Mouse (Mus musculus) liver, postnatal 0 days (tissue): ENCODE results near the gene Slc38a3. TPM values are rescaled to one million over a fixed set of nuclear protein-coding genes. Genes with fewer than 3 reads are reported as not detected.
A peak's percentile ranks its signal among the peaks of the same experiment; 100 is the strongest.

ENCODE experiments used
- ATAC-seq: fragments of 200-750 bp; cut with Nextera tagmentation; 2 replicates; pipeline ENCODE4 v1.8.0; 2017; ENCODE audit warnings: mild to moderate bottlenecking, moderate library complexity
- DNase-seq: peaks from one replicate; pipeline ENCODE4 v3.0.0-alpha.2; 2016
- H3K27ac ChIP-seq: fragments of 300-500 bp; sonication (generic); 2 replicates; pipeline ENCODE4 v1.5.1; 2014; ENCODE audit warnings: antibody characterized with exemption, moderate library complexity, mild to moderate bottlenecking, low read depth
- H3K27me3 ChIP-seq: fragments of 300-500 bp; sonication (generic); 2 replicates; pipeline ENCODE4 v1.6.1; 2014; ENCODE audit warnings: low read length, control low read depth, mixed read lengths; ENCODE audit not compliant: insufficient read depth
- H3K36me3 ChIP-seq: fragments of 300-500 bp; sonication (generic); replicated peaks from 2 replicates; pipeline ENCODE4 v1.6.1; 2014; ENCODE audit warnings: mild to moderate bottlenecking, control low read depth, low read length, moderate library complexity, mixed read lengths; ENCODE audit not compliant: insufficient read depth
- H3K4me1 ChIP-seq: fragments of 300-500 bp; sonication (generic); 2 replicates; pipeline ENCODE4 v1.6.1; 2014; ENCODE audit warnings: antibody characterized with exemption, mild to moderate bottlenecking, control low read depth; ENCODE audit not compliant: insufficient read depth
- H3K4me2 ChIP-seq: fragments of 300-500 bp; sonication (generic); 2 replicates; pipeline ENCODE4 v1.6.1; 2014; ENCODE audit warnings: low read depth, mild to moderate bottlenecking, low read length, moderate library complexity, mixed read lengths
- H3K4me3 ChIP-seq: fragments of 300-500 bp; sonication (generic); 2 replicates; pipeline ENCODE4 v1.5.1; 2014; ENCODE audit warnings: low read depth, low read length
- H3K9ac ChIP-seq: fragments of 300-500 bp; sonication (generic); replicated peaks from 2 replicates; pipeline ENCODE4 v1.6.1; 2014; ENCODE audit warnings: mild to moderate bottlenecking, moderate library complexity
- H3K9me3 ChIP-seq: fragments of 300-500 bp; sonication (generic); 2 replicates; pipeline ENCODE4 v1.6.1; 2016; ENCODE audit warnings: mild to moderate bottlenecking, control low read depth, low read length, mixed read lengths
- CTCF ChIP-seq: sonication (generic); IDR thresholded peaks from 2 replicates; pipeline ENCODE4 v1.5.1; 2016; ENCODE audit warnings: antibody characterized with exemption, low read depth
- EP300 ChIP-seq: IDR thresholded peaks from 2 replicates; pipeline ENCODE4 v1.6.1; 2016; ENCODE audit warnings: antibody characterized with exemption, low read depth, mild to moderate bottlenecking
- WGBS: fragments of 180-500 bp; shearing (Covaris S2); extraction: QIAGEN DNeasy Blood & Tissue Kit; methylation state at CpG from one replicate; pipeline ENCODE4 v1.1.7; 2014; ENCODE audit not compliant: insufficient replicate concordance; 5-methylcytosine and 5-hydroxymethylcytosine counted together
- polyA plus RNA-seq: library from polyadenylated mRNA; unstranded; fragments of >200 nt; fragmentation: Nextera tagmentation; extraction: Ambion mirVana; gene quantifications from 2 replicates; pipeline ENCODE4 v1.2.1, GENCODE M21; 2015

Gene Slc38a3
- polyA plus RNA-seq, 1 experiment from 2014 or later: 147 TPM

- DNase-seq: peak; percentile 52
Measured at GRCm38 (mm10) chr9:107608741-107609432, 60.4 kb downstream of the Slc38a3 start, which contains the start of gene Sema3b. Gene Sema3b, minus strand, starts transcription at chr9:107609229.

GRCm38 (mm10) chr9:107607653-107608245 is 61.6 kb downstream of the Slc38a3 start:
- peak overlapping the region; percentile 5 for H3K4me2 ChIP-seq
- no peak for DNase-seq

More at GRCm38 (mm10) chr9:107608741-107609432, 60.4 kb downstream of the Slc38a3 start, which contains the start of gene Sema3b:
- Histone ChIP-seq H3K4me1 (peaks cover 37% of the 10 kb centered on the region), H3K9ac (no peak within 1 kb of the TSS), H3K27me3 (no peaks in the 10 kb centered on the region), H3K36me3 (peaks cover 2% of the 10 kb centered on the region; the same call in 1 of the 2 replicates), H3K9me3 (no peaks in the 10 kb centered on the region), H3K4me3 (no peak within 1 kb of the TSS), H3K27ac (peak within 1 kb of the TSS; percentile 6; the same call in 1 of the 2 replicates), H3K4me2 (no peak within 1 kb of the TSS; the same call in 1 of the 2 replicates)
- WGBS: 56% methylated on average over 12 of the region's 12 CpGs
- no peak for ATAC-seq
- TF ChIP-seq EP300 (no peak), CTCF (no peak)

GRCm38 (mm10) chr9:107607036-107607435 is 62.3 kb downstream of the Slc38a3 start:
- Histone ChIP-seq H3K4me1 (peaks cover 31% of the 10 kb centered on the region), H3K9ac (no peak overlapping the region), H3K27ac (no peak overlapping the region), H3K4me3 (peak overlapping the region; percentile 10; the same call in 1 of the 2 replicates), H3K4me2 (peak overlapping the region; percentile 51), H3K27me3 (no peaks in the 10 kb centered on the region), H3K36me3 (no peaks in the 10 kb centered on the region), H3K9me3 (no peaks in the 10 kb centered on the region)
- no peak for DNase-seq
- 80% methylated on average over 2 of the region's 2 CpGs for WGBS
- TF ChIP-seq CTCF (no peak), EP300 (no peak)
- ATAC-seq: no peak

More at GRCm38 (mm10) chr9:107607653-107608245, 61.6 kb downstream of the Slc38a3 start:
- peaks cover 30% of the 10 kb centered on the region for H3K4me1 ChIP-seq
- H3K36me3 ChIP-seq: no peaks in the 10 kb centered on the region
- no peak overlapping the region for H3K4me3 ChIP-seq
- H3K9ac ChIP-seq: no peak overlapping the region; the same call in 1 of the 2 replicates
- 45% methylated on average over 9 of the region's 9 CpGs for WGBS
- TF ChIP-seq CTCF: no peak
- TF ChIP-seq EP300: no peak
- H3K27me3 ChIP-seq: no peaks in the 10 kb centered on the region
- no peak for ATAC-seq
- H3K27ac ChIP-seq: peak overlapping the region; percentile 6; the same call in 1 of the 2 replicates
- no peaks in the 10 kb centered on the region for H3K9me3 ChIP-seq

GRCm38 (mm10) chr9:107606591-107606990 is 62.7 kb downstream of the Slc38a3 start:
- Histone ChIP-seq H3K27me3 (no peaks in the 10 kb centered on the region), H3K9me3 (no peaks in the 10 kb centered on the region), H3K4me1 (peaks cover 26% of the 10 kb centered on the region), H3K4me3 (peak overlapping the region; percentile 10; the same call in 1 of the 2 replicates), H3K9ac (no peak overlapping the region; the same call in 1 of the 2 replicates), H3K4me2 (peak overlapping the region; percentile 51), H3K27ac (no peak overlapping the region), H3K36me3 (no peaks in the 10 kb centered on the region)
- ATAC-seq (no peak), DNase-seq (no peak)
- TF ChIP-seq EP300 (no peak), CTCF (no peak)
- WGBS: 46% methylated on average over 9 of the region's 9 CpGs

GRCm38 (mm10) chr9:107605041-107605661 is 64.2 kb downstream of the Slc38a3 start:
- no peak overlapping the region for H3K9ac ChIP-seq
- TF ChIP-seq EP300 (no peak), CTCF (no peak)
- H3K4me1 ChIP-seq: peaks cover 20% of the 10 kb centered on the region
- no peaks in the 10 kb centered on the region for H3K36me3 ChIP-seq
- 54% methylated on average over 23 of the region's 23 CpGs for WGBS
- no peaks in the 10 kb centered on the region for H3K27me3 ChIP-seq
- DNase-seq (no peak), ATAC-seq (no peak)
- no peak overlapping the region for H3K4me2 ChIP-seq
- no peak overlapping the region for H3K27ac ChIP-seq
- H3K9me3 ChIP-seq: no peaks in the 10 kb centered on the region
- no peak overlapping the region for H3K4me3 ChIP-seq

DNA sequence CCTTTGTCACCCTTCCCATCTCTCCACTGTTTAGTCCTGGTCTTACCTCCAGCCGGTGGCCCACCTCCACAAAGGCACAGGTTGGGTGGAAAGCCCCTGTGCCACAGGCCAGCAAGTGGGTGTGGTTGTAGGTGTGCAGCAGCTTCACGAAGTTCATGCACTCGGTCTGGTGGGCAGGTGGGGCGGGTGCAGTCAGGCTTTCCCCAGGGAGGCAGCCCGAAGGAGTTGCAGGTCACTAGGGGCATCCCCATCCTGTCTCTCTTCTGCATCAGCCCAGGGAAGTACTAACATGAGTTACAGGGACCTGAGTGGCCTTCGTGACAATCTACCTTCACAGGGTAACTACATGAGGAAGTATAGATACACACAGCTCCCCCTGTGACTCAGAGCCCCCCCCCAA is 66.1 kb downstream of the Slc38a3 start:
- TF ChIP-seq EP300 (no peak), CTCF (no peak)
- Histone ChIP-seq H3K9ac (no peak overlapping the region), H3K9me3 (no peaks in the 10 kb centered on the region), H3K4me1 (peaks cover 20% of the 10 kb centered on the region), H3K4me2 (no peak overlapping the region), H3K27me3 (no peaks in the 10 kb centered on the region), H3K4me3 (no peak overlapping the region), H3K36me3 (no peaks in the 10 kb centered on the region), H3K27ac (no peak overlapping the region)
- no peak for ATAC-seq
- DNase-seq: no peak
- WGBS: 69% methylated on average over 6 of the region's 6 CpGs
